Mouse (Mus musculus): Measurements from ENCODE around the gene Ethe1. TPM values are rescaled to one million over a fixed set of nuclear protein-coding genes. Genes with fewer than 3 reads are reported as not detected.

Gene Ethe1
- 13.7 TPM for polyA plus RNA-seq (2017; shearing (Covaris generic))

GRCm38 (mm10) chr7:24587330-24588105, at the start of gene Ethe1, which contains the start of gene Zfp575:
Gene Ethe1, plus strand, starts transcription at chr7:24587543.
Gene Zfp575, minus strand, starts transcription at chr7:24587641.

GRCm38 (mm10) chr7:24546068-24546614, 41.2 kb upstream of the Ethe1 start, which contains the start of the genes Pinlyp and Xrcc1:
Gene Pinlyp, minus strand, starts transcription at chr7:24546118.
Gene Xrcc1, plus strand, starts transcription at chr7:24546289.

GRCm38 (mm10) chr7:24610144-24610878, 23.0 kb downstream of the Ethe1 start, which contains the start of gene Phldb3:
Gene Phldb3, plus strand, starts transcription at chr7:24610763.

GRCm38 (mm10) chr7:24636264-24636663, 48.9 kb downstream of the Ethe1 start, which contains the start of gene Lypd3:
Gene Lypd3, plus strand, starts transcription at chr7:24636550.

Other genes with a start within 250 kb of the Ethe1 start
- gene Lypd5, start 238.3 kb upstream of the Ethe1 start, polyA plus RNA-seq (2017; shearing (Covaris generic)): not detected
- 107 TPM for gene Kcnn4, start 217.3 kb upstream of the Ethe1 start, polyA plus RNA-seq (2017; shearing (Covaris generic))
- gene Smg9, start 187.9 kb upstream of the Ethe1 start, polyA plus RNA-seq (2017; shearing (Covaris generic)): 74.8 TPM
- 0.55 TPM for gene Irgc1, start 135.2 kb upstream of the Ethe1 start, polyA plus RNA-seq (2017; shearing (Covaris generic))
- 1.9 TPM for gene Plaur, start 125.1 kb upstream of the Ethe1 start, polyA plus RNA-seq (2017; shearing (Covaris generic))
- not detected for gene Cadm4, start 105.5 kb upstream of the Ethe1 start, polyA plus RNA-seq (2017; shearing (Covaris generic))
- gene Zfp428, start 80.5 kb upstream of the Ethe1 start, polyA plus RNA-seq (2017; shearing (Covaris generic)): 0.63 TPM
- gene AC161166.1, start 75.1 kb upstream of the Ethe1 start, polyA plus RNA-seq (2017; shearing (Covaris generic)): not detected
- 0.67 TPM for gene Irgq, start 56.9 kb upstream of the Ethe1 start, polyA plus RNA-seq (2017; shearing (Covaris generic))
- not detected for gene Pinlyp, start 41.4 kb upstream of the Ethe1 start, polyA plus RNA-seq (2017; shearing (Covaris generic))
- gene Xrcc1, start 41.3 kb upstream of the Ethe1 start, polyA plus RNA-seq (2017; shearing (Covaris generic)): 71.9 TPM
- not detected for gene Zfp575, start 98 bp downstream of the Ethe1 start, polyA plus RNA-seq (2017; shearing (Covaris generic))
- gene Phldb3, start 23.2 kb downstream of the Ethe1 start, polyA plus RNA-seq (2017; shearing (Covaris generic)): 1.1 TPM
- gene Lypd3, start 49.0 kb downstream of the Ethe1 start, polyA plus RNA-seq (2017; shearing (Covaris generic)): not detected
- not detected for gene Tex101, start 89.1 kb downstream of the Ethe1 start, polyA plus RNA-seq (2017; shearing (Covaris generic))
- not detected for gene BC049730, start 121.7 kb downstream of the Ethe1 start, polyA plus RNA-seq (2017; shearing (Covaris generic))
- gene Gm4763, start 139.4 kb downstream of the Ethe1 start, polyA plus RNA-seq (2017; shearing (Covaris generic)): not detected
- 0.62 TPM for gene Cd177, start 172.8 kb downstream of the Ethe1 start, polyA plus RNA-seq (2017; shearing (Covaris generic))
- not detected for gene Ceacam10, start 189.7 kb downstream of the Ethe1 start, polyA plus RNA-seq (2017; shearing (Covaris generic))